Mouse (Mus musculus) heart, postnatal 0 days (tissue): ENCODE measurements at regions not wholly inside any gene's neighbourhood (a gene's known extent, or its start where the extent isn't known, plus 50 kb on each side); places are given as distances from the start of the nearest gene placed in this dataset.

Source experiments
- CTCF ChIP-seq: IDR thresholded peaks from 2 replicates; pipeline ENCODE4 v1.5.1; 2016; ENCODE audit warnings: antibody characterized with exemption, control low read depth, low read depth
- EP300 ChIP-seq: IDR thresholded peaks from 2 replicates; pipeline ENCODE4 v1.6.1; 2016; ENCODE audit warnings: antibody characterized with exemption, low read depth

- TF ChIP-seq CTCF: no peak
- no peak for TF ChIP-seq EP300
Observed at GRCm38 (mm10) chr15:68759948-68760347, 2259.2 kb upstream of the Lrrc6 start.
